Mouse (Mus musculus) right cerebral cortex, postnatal 14 days (tissue): ENCODE data around the gene Peli1.
A peak's percentile ranks its signal among the peaks of the same experiment; 100 is the strongest.
"Not testable (repeated sequence)": the region's sequence is repeated elsewhere in the genome, so short reads cannot be mapped to it uniquely, and the experiment has no call there.

Experiments used
- DNase-seq: peaks from one replicate; pipeline ENCODE4 v3.0.0; 2022

Peli1 gene

GRCm38 (mm10) chr11:21157595-21157994 lies 66.5 kb downstream of the Peli1 start:
- no peak for DNase-seq

GRCm38 (mm10) chr11:21162093-21162492 lies 71.0 kb downstream of the Peli1 start:
- no peak for DNase-seq

GRCm38 (mm10) chr11:21163143-21163542 lies 72.1 kb downstream of the Peli1 start:
- no peak for DNase-seq

GRCm38 (mm10) chr11:21163673-21164072 lies 72.6 kb downstream of the Peli1 start:
- DNase-seq: peak; percentile 44

- DNase-seq: no peak
These were observed 73.4 kb downstream of the Peli1 start for GRCm38 (mm10) chr11:21164312-21164993.

GRCm38 (mm10) chr11:21164994-21165560 lies 74.0 kb downstream of the Peli1 start:
- no peak for DNase-seq

- no peak for DNase-seq
These were observed 75.5 kb downstream of the Peli1 start for GRCm38 (mm10) chr11:21166495-21167096.

GRCm38 (mm10) chr11:21168828-21169607 lies 77.9 kb downstream of the Peli1 start:
- no peak for DNase-seq

GRCm38 (mm10) chr11:21169608-21169860 lies 78.4 kb downstream of the Peli1 start:
- not testable (repeated sequence) for DNase-seq

- no peak for DNase-seq
These were observed 81.2 kb downstream of the Peli1 start for GRCm38 (mm10) chr11:21172281-21172680.

GRCm38 (mm10) chr11:21173926-21174325 lies 82.8 kb downstream of the Peli1 start:
- DNase-seq: no peak

- no peak for DNase-seq
These were observed 83.3 kb downstream of the Peli1 start for GRCm38 (mm10) chr11:21174396-21174795.

GRCm38 (mm10) chr11:21175063-21175462 lies 84.0 kb downstream of the Peli1 start:
- no peak for DNase-seq

GRCm38 (mm10) chr11:21176491-21176890 lies 85.4 kb downstream of the Peli1 start:
- DNase-seq: no peak

GRCm38 (mm10) chr11:21178343-21178742 lies 87.3 kb downstream of the Peli1 start:
- DNase-seq: peak; percentile 22

GRCm38 (mm10) chr11:21178998-21179645 lies 88.0 kb downstream of the Peli1 start:
- no peak for DNase-seq

- DNase-seq: not testable (repeated sequence)
These were observed 88.8 kb downstream of the Peli1 start for GRCm38 (mm10) chr11:21179873-21180272.

- DNase-seq: no peak
These were observed 89.6 kb downstream of the Peli1 start for GRCm38 (mm10) chr11:21180650-21181049.

GRCm38 (mm10) chr11:21181616-21182015 lies 90.5 kb downstream of the Peli1 start:
- DNase-seq: no peak

GRCm38 (mm10) chr11:21182709-21183108 lies 91.6 kb downstream of the Peli1 start:
- no peak for DNase-seq

- DNase-seq: not testable (repeated sequence)
These were observed 100.7 kb downstream of the Peli1 start for GRCm38 (mm10) chr11:21191821-21192220.

GRCm38 (mm10) chr11:21194851-21195250 lies 103.8 kb downstream of the Peli1 start:
- no peak for DNase-seq
